Mouse (Mus musculus): ENCODE results near the gene Rpia. TPM values are rescaled to one million over a fixed set of nuclear protein-coding genes. Genes with fewer than 3 reads are reported as not detected.

The Rpia gene
- polyA plus RNA-seq, 1 experiment from 2014 or later, result 2.2 TPM

GRCm38 (mm10) chr6:70747702-70748101, 44.3 kb downstream of the Rpia start:
- WGBS, result 86% methylated on average over 5 of the region's 5 CpGs
- no peak overlapping the region for H3K4me3 ChIP-seq (ENCODE audit: low read length)
- no peak overlapping the region for H3K4me2 ChIP-seq (ENCODE audit: low read depth, low read length)
- H3K27me3 ChIP-seq (ENCODE audit: control insufficient read depth, insufficient read depth, low read depth, low read length), result no peaks in the 10 kb centered on the region
- no peak overlapping the region for H3K27ac ChIP-seq (ENCODE audit: low read length)
- ATAC-seq (ENCODE audit: low read depth), result no peak
- no peaks in the 10 kb centered on the region for H3K36me3 ChIP-seq (ENCODE audit: control insufficient read depth, insufficient read depth, low read length)
- no peak overlapping the region for H3K9ac ChIP-seq (ENCODE audit: low read length)
- no peaks in the 10 kb centered on the region for H3K4me1 ChIP-seq (replicated peaks; ENCODE audit: control insufficient read depth, insufficient read depth, low read length)
- no peaks in the 10 kb centered on the region for H3K9me3 ChIP-seq (ENCODE audit: control insufficient read depth, low read length)

GRCm38 (mm10) chr6:70743902-70744301, 48.1 kb downstream of the Rpia start:
- WGBS, result 76% methylated on average over 5 of the region's 5 CpGs
- Histone ChIP-seq H3K4me3 (ENCODE audit: low read length) (no peak overlapping the region), H3K27me3 (ENCODE audit: control insufficient read depth, insufficient read depth, low read depth, low read length) (no peaks in the 10 kb centered on the region), H3K27ac (ENCODE audit: low read length) (no peak overlapping the region), H3K36me3 (ENCODE audit: control insufficient read depth, insufficient read depth, low read length) (no peaks in the 10 kb centered on the region), H3K4me1 (replicated peaks; ENCODE audit: control insufficient read depth, insufficient read depth, low read length) (no peaks in the 10 kb centered on the region), H3K9ac (ENCODE audit: low read length) (no peak overlapping the region), H3K4me2 (ENCODE audit: low read depth, low read length) (no peak overlapping the region), H3K9me3 (ENCODE audit: control insufficient read depth, low read length) (no peaks in the 10 kb centered on the region)
- ATAC-seq (ENCODE audit: low read depth), result no peak

GRCm38 (mm10) chr6:70742833-70743232, 49.2 kb downstream of the Rpia start:
- WGBS, result 85% methylated on average over 4 of the region's 4 CpGs
- no peak overlapping the region for H3K4me3 ChIP-seq (ENCODE audit: low read length)
- H3K9ac ChIP-seq (ENCODE audit: low read length), result no peak overlapping the region
- no peaks in the 10 kb centered on the region for H3K9me3 ChIP-seq (ENCODE audit: control insufficient read depth, low read length)
- no peak overlapping the region for H3K4me2 ChIP-seq (ENCODE audit: low read depth, low read length)
- no peaks in the 10 kb centered on the region for H3K4me1 ChIP-seq (replicated peaks; ENCODE audit: control insufficient read depth, insufficient read depth, low read length)
- no peaks in the 10 kb centered on the region for H3K27me3 ChIP-seq (ENCODE audit: control insufficient read depth, insufficient read depth, low read depth, low read length)
- no peak for ATAC-seq (ENCODE audit: low read depth)
- no peaks in the 10 kb centered on the region for H3K36me3 ChIP-seq (ENCODE audit: control insufficient read depth, insufficient read depth, low read length)
- no peak overlapping the region for H3K27ac ChIP-seq (ENCODE audit: low read length)

GRCm38 (mm10) chr6:70740535-70740934, 51.5 kb downstream of the Rpia start:
- H3K36me3 ChIP-seq (ENCODE audit: control insufficient read depth, insufficient read depth, low read length), result no peaks in the 10 kb centered on the region
- ATAC-seq (ENCODE audit: low read depth), result no peak
- no peak overlapping the region for H3K9ac ChIP-seq (ENCODE audit: low read length)
- no peak overlapping the region for H3K4me3 ChIP-seq (ENCODE audit: low read length)
- no peaks in the 10 kb centered on the region for H3K9me3 ChIP-seq (ENCODE audit: control insufficient read depth, low read length)
- no peak overlapping the region for H3K4me2 ChIP-seq (ENCODE audit: low read depth, low read length)
- no peak overlapping the region for H3K27ac ChIP-seq (ENCODE audit: low read length)
- no peaks in the 10 kb centered on the region for H3K27me3 ChIP-seq (ENCODE audit: control insufficient read depth, insufficient read depth, low read depth, low read length)
- no peaks in the 10 kb centered on the region for H3K4me1 ChIP-seq (replicated peaks; ENCODE audit: control insufficient read depth, insufficient read depth, low read length)

GRCm38 (mm10) chr6:70739456-70739855, 52.6 kb downstream of the Rpia start:
- no peak overlapping the region for H3K4me2 ChIP-seq (ENCODE audit: low read depth, low read length)
- no peak for ATAC-seq (ENCODE audit: low read depth)
- H3K9ac ChIP-seq (ENCODE audit: low read length), result no peak overlapping the region
- H3K4me1 ChIP-seq (replicated peaks; ENCODE audit: control insufficient read depth, insufficient read depth, low read length), result no peaks in the 10 kb centered on the region
- H3K4me3 ChIP-seq (ENCODE audit: low read length), result no peak overlapping the region
- no peaks in the 10 kb centered on the region for H3K36me3 ChIP-seq (ENCODE audit: control insufficient read depth, insufficient read depth, low read length)
- no peaks in the 10 kb centered on the region for H3K27me3 ChIP-seq (ENCODE audit: control insufficient read depth, insufficient read depth, low read depth, low read length)
- 57% methylated on average over 1 of the region's 1 CpGs for WGBS
- no peaks in the 10 kb centered on the region for H3K9me3 ChIP-seq (ENCODE audit: control insufficient read depth, low read length)
- H3K27ac ChIP-seq (ENCODE audit: low read length), result no peak overlapping the region

GRCm38 (mm10) chr6:70735528-70735927, 56.5 kb downstream of the Rpia start:
- H3K4me3 ChIP-seq (ENCODE audit: low read length), result no peak overlapping the region
- WGBS, result 92% methylated on average over 2 of the region's 2 CpGs
- no peaks in the 10 kb centered on the region for H3K36me3 ChIP-seq (ENCODE audit: control insufficient read depth, insufficient read depth, low read length)
- ATAC-seq (ENCODE audit: low read depth), result no peak
- H3K27ac ChIP-seq (ENCODE audit: low read length), result no peak overlapping the region
- no peaks in the 10 kb centered on the region for H3K4me1 ChIP-seq (replicated peaks; ENCODE audit: control insufficient read depth, insufficient read depth, low read length)
- H3K27me3 ChIP-seq (ENCODE audit: control insufficient read depth, insufficient read depth, low read depth, low read length), result no peaks in the 10 kb centered on the region
- no peak overlapping the region for H3K4me2 ChIP-seq (ENCODE audit: low read depth, low read length)
- H3K9me3 ChIP-seq (ENCODE audit: control insufficient read depth, low read length), result no peaks in the 10 kb centered on the region
- no peak overlapping the region for H3K9ac ChIP-seq (ENCODE audit: low read length)

GRCm38 (mm10) chr6:70730828-70731227, 61.2 kb downstream of the Rpia start:
- Histone ChIP-seq H3K27ac (ENCODE audit: low read length) (no peak overlapping the region), H3K9me3 (ENCODE audit: control insufficient read depth, low read length) (no peaks in the 10 kb centered on the region), H3K27me3 (ENCODE audit: control insufficient read depth, insufficient read depth, low read depth, low read length) (no peaks in the 10 kb centered on the region), H3K4me2 (ENCODE audit: low read depth, low read length) (no peak overlapping the region), H3K36me3 (ENCODE audit: control insufficient read depth, insufficient read depth, low read length) (no peaks in the 10 kb centered on the region), H3K4me3 (ENCODE audit: low read length) (no peak overlapping the region), H3K4me1 (replicated peaks; ENCODE audit: control insufficient read depth, insufficient read depth, low read length) (no peaks in the 10 kb centered on the region), H3K9ac (ENCODE audit: low read length) (no peak overlapping the region)
- ATAC-seq (ENCODE audit: low read depth), result no peak

GRCm38 (mm10) chr6:70729125-70729524, 62.9 kb downstream of the Rpia start:
- no peaks in the 10 kb centered on the region for H3K27me3 ChIP-seq (ENCODE audit: control insufficient read depth, insufficient read depth, low read depth, low read length)
- 88% methylated on average over 1 of the region's 1 CpGs for WGBS

GRCm38 (mm10) chr6:70727094-70727721, 64.8 kb downstream of the Rpia start:
- no peak overlapping the region for H3K4me2 ChIP-seq (ENCODE audit: low read depth, low read length)
- no peak overlapping the region for H3K27ac ChIP-seq (ENCODE audit: low read length)
- H3K9me3 ChIP-seq (ENCODE audit: control insufficient read depth, low read length), result no peaks in the 10 kb centered on the region
- ATAC-seq (ENCODE audit: low read depth), result no peak
- no peaks in the 10 kb centered on the region for H3K27me3 ChIP-seq (ENCODE audit: control insufficient read depth, insufficient read depth, low read depth, low read length)
- no peaks in the 10 kb centered on the region for H3K36me3 ChIP-seq (ENCODE audit: control insufficient read depth, insufficient read depth, low read length)
- H3K4me3 ChIP-seq (ENCODE audit: low read length), result no peak overlapping the region
- H3K9ac ChIP-seq (ENCODE audit: low read length), result no peak overlapping the region
- no peaks in the 10 kb centered on the region for H3K4me1 ChIP-seq (replicated peaks; ENCODE audit: control insufficient read depth, insufficient read depth, low read length)
- 70% methylated on average over 4 of the region's 4 CpGs for WGBS

More at GRCm38 (mm10) chr6:70729125-70729524, 62.9 kb downstream of the Rpia start:
- Histone ChIP-seq H3K9ac (ENCODE audit: low read length) (no peak overlapping the region), H3K9me3 (ENCODE audit: control insufficient read depth, low read length) (no peaks in the 10 kb centered on the region), H3K36me3 (ENCODE audit: control insufficient read depth, insufficient read depth, low read length) (no peaks in the 10 kb centered on the region), H3K4me1 (replicated peaks; ENCODE audit: control insufficient read depth, insufficient read depth, low read length) (no peaks in the 10 kb centered on the region), H3K4me2 (ENCODE audit: low read depth, low read length) (no peak overlapping the region), H3K27ac (ENCODE audit: low read length) (no peak overlapping the region), H3K4me3 (ENCODE audit: low read length) (no peak overlapping the region)
- ATAC-seq (ENCODE audit: low read depth), result no peak

- Histone ChIP-seq H3K9me3 (ENCODE audit: control insufficient read depth, low read length) (no peaks in the 10 kb centered on the region), H3K4me2 (ENCODE audit: low read depth, low read length) (no peak overlapping the region), H3K36me3 (ENCODE audit: control insufficient read depth, insufficient read depth, low read length) (no peaks in the 10 kb centered on the region), H3K4me3 (ENCODE audit: low read length) (no peak overlapping the region), H3K27me3 (ENCODE audit: control insufficient read depth, insufficient read depth, low read depth, low read length) (no peaks in the 10 kb centered on the region), H3K9ac (ENCODE audit: low read length) (no peak overlapping the region), H3K4me1 (replicated peaks; ENCODE audit: control insufficient read depth, insufficient read depth, low read length) (no peaks in the 10 kb centered on the region), H3K27ac (ENCODE audit: low read length) (no peak overlapping the region)
- WGBS, result 48% methylated on average over 2 of the region's 2 CpGs
- no peak for ATAC-seq (ENCODE audit: low read depth)
These were observed 66.4 kb downstream of the Rpia start for GRCm38 (mm10) chr6:70725639-70726038.
